Mouse (Mus musculus): ENCODE measurements around the gene Plxnb1. TPM values are rescaled to one million over a fixed set of nuclear protein-coding genes. Genes with fewer than 3 reads are reported as not detected.
"Not testable (repeated sequence)": the region's sequence is repeated elsewhere in the genome, so short reads cannot be mapped to it uniquely, and the experiment has no call there.

Plxnb1 gene
- polyA plus RNA-seq, 1 experiment from 2014 or later: 14.2 TPM

DNA sequence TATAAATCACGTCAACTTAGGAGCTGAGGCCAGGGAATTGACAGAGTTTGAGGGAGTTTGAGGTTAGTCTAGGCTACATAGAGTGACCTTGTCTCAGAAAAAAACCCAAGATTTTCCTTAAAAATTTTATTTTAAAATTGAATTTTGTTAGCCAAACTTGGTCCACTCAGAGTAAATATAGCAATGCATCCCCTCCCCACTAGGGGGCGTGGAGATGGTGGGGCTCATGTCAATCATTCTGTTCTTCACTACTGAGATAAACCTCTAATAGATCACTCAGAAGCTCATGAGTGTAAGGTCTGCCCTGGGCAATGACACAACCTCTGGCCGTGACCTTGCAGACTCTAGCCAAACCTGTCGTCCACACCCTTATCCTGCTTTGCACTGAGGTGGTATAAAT, 45.2 kb downstream of the Plxnb1 start:
- 70% methylated on average over 4 of the region's 4 CpGs for WGBS
- not testable (repeated sequence) for H3K4me3 ChIP-seq

GRCm38 (mm10) chr9:109161941-109162340, 66.8 kb downstream of the Plxnb1 start, which contains the start of gene Fbxw21:
Gene Fbxw21, minus strand, starts transcription at chr9:109162041.
- H3K36me3 ChIP-seq: no peaks in the 10 kb centered on the region
- 0 out of 2 replicates have a peak, but pooled peaks cover 3% of the 10 kb centered on the region for H3K4me1 ChIP-seq
- no peak within 1 kb of the TSS for H3K4me3 ChIP-seq
- no peak within 1 kb of the TSS for H3K27ac ChIP-seq
- WGBS: 66% methylated on average over 3 of the region's 3 CpGs
- H3K27me3 ChIP-seq (ENCODE audit: insufficient read depth, poor library complexity, severe bottlenecking): no peaks in the 10 kb centered on the region
- H3K9me3 ChIP-seq: no peaks in the 10 kb centered on the region
- DNase-seq (ENCODE audit: low spot score): no peak

More for the DNA sequence above, 45.2 kb downstream of the Plxnb1 start:
- DNase-seq (ENCODE audit: low spot score); H3K27ac ChIP-seq; H3K27me3 ChIP-seq (ENCODE audit: insufficient read depth, poor library complexity, severe bottlenecking); H3K9me3 ChIP-seq; H3K36me3 ChIP-seq; H3K4me1 ChIP-seq: not testable (repeated sequence)

- Histone ChIP-seq H3K27ac (no peak overlapping the region), H3K4me3 (no peak overlapping the region), H3K36me3 (no peaks in the 10 kb centered on the region), H3K4me1 (no peaks in the 10 kb centered on the region), H3K9me3 (no peaks in the 10 kb centered on the region), H3K27me3 (ENCODE audit: insufficient read depth, poor library complexity, severe bottlenecking) (no peaks in the 10 kb centered on the region)
- DNase-seq (ENCODE audit: low spot score): no peak
These were observed 72.1 kb downstream of the Plxnb1 start for GRCm38 (mm10) chr9:109167316-109167715.

Other genes starting within 250 kb of the Plxnb1 start
- 5.4 and 9.3 TPM in 2 replicates for gene Slc26a6, start 242.1 kb upstream of the Plxnb1 start, polyA plus RNA-seq (2016; fragmentation: Nextera tagmentation; extraction: Ambion mirVana)
- gene Tmem89, start 180.8 kb upstream of the Plxnb1 start, polyA plus RNA-seq (2016; fragmentation: Nextera tagmentation; extraction: Ambion mirVana): not detected in 2 replicates
- 692 and 883 TPM in 2 replicates for gene Uqcrc1, start 158.8 kb upstream of the Plxnb1 start, polyA plus RNA-seq (2016; fragmentation: Nextera tagmentation; extraction: Ambion mirVana)
- 1.0 and 1.8 TPM in 2 replicates for gene Col7a1, start 141.8 kb upstream of the Plxnb1 start, polyA plus RNA-seq (2016; fragmentation: Nextera tagmentation; extraction: Ambion mirVana)
- not detected in 2 replicates for gene Ucn2, start 109.4 kb upstream of the Plxnb1 start, polyA plus RNA-seq (2016; fragmentation: Nextera tagmentation; extraction: Ambion mirVana)
- 6.9 and 9.4 TPM in 2 replicates for gene Pfkfb4, start 103.6 kb upstream of the Plxnb1 start, polyA plus RNA-seq (2016; fragmentation: Nextera tagmentation; extraction: Ambion mirVana)
- gene Shisa5, start 56.8 kb upstream of the Plxnb1 start, polyA plus RNA-seq (2016; fragmentation: Nextera tagmentation; extraction: Ambion mirVana): 58.2 and 68.5 TPM in 2 replicates
- gene Trex1, start 35.7 kb upstream of the Plxnb1 start, polyA plus RNA-seq (2016; fragmentation: Nextera tagmentation; extraction: Ambion mirVana): 8.2 and 8.9 TPM in 2 replicates
- gene Atrip, start 21.3 kb upstream of the Plxnb1 start, polyA plus RNA-seq (2016; fragmentation: Nextera tagmentation; extraction: Ambion mirVana): 20.6 and 26.8 TPM in 2 replicates
- 19.1 and 19.7 TPM in 2 replicates for gene Ccdc51, start 12.9 kb upstream of the Plxnb1 start, polyA plus RNA-seq (2016; fragmentation: Nextera tagmentation; extraction: Ambion mirVana)
- 734 and 774 TPM in 2 replicates for gene Tma7, start 12.8 kb upstream of the Plxnb1 start, polyA plus RNA-seq (2016; fragmentation: Nextera tagmentation; extraction: Ambion mirVana)
- gene Fbxw21, start 66.7 kb downstream of the Plxnb1 start, polyA plus RNA-seq (2016; fragmentation: Nextera tagmentation; extraction: Ambion mirVana): not detected in 2 replicates
- not detected in 2 replicates for gene Fbxw13, start 100.6 kb downstream of the Plxnb1 start, polyA plus RNA-seq (2016; fragmentation: Nextera tagmentation; extraction: Ambion mirVana)
- gene Fbxw20, start 139.4 kb downstream of the Plxnb1 start, polyA plus RNA-seq (2016; fragmentation: Nextera tagmentation; extraction: Ambion mirVana): not detected in 2 replicates
- not detected in 2 replicates for gene Fbxw14, start 192.3 kb downstream of the Plxnb1 start, polyA plus RNA-seq (2016; fragmentation: Nextera tagmentation; extraction: Ambion mirVana)
- gene Fbxw28, start 244.3 kb downstream of the Plxnb1 start, polyA plus RNA-seq (2016; fragmentation: Nextera tagmentation; extraction: Ambion mirVana): not detected in 2 replicates

Data from heart, embryonic 10.5 days (tissue).